Mouse (Mus musculus): ENCODE measurements at regions not wholly inside any gene's neighbourhood (a gene's known extent, or its start where the extent isn't known, plus 50 kb on each side); places are given as distances from the start of the nearest gene placed in this dataset.

GRCm38 (mm10) chr1:35727310-35727990 lies 340.8 kb upstream of the Hs6st1 start:
- Histone ChIP-seq H3K36me3 (ENCODE audit: control insufficient read depth, insufficient read depth) (no peaks in the 10 kb centered on the region), H3K79me2 (ENCODE audit: control insufficient read depth, insufficient read depth) (no peaks in the 10 kb centered on the region), H3K27me3 (ENCODE audit: control insufficient read depth, insufficient read depth, insufficient read length) (no peaks in the 10 kb centered on the region), H3ac (ENCODE audit: control insufficient read depth, insufficient read length) (no peak overlapping the region), H3K4me3 (no peak overlapping the region), H3K4me2 (ENCODE audit: low read depth) (no peak overlapping the region)
- no peak for TF ChIP-seq MYOD1 (IDR thresholded peaks at IDR 0.05; ENCODE audit: control insufficient read depth in 1 of 3, insufficient read length in 2 of 3, low read depth in 2 of 3)

- Histone ChIP-seq H3K4me2 (ENCODE audit: low read depth) (no peak overlapping the region), H3K4me3 (no peak overlapping the region), H3K27me3 (ENCODE audit: control insufficient read depth, insufficient read depth, insufficient read length) (no peaks in the 10 kb centered on the region), H3K36me3 (ENCODE audit: control insufficient read depth, insufficient read depth) (no peaks in the 10 kb centered on the region), H3ac (ENCODE audit: control insufficient read depth, insufficient read length) (no peak overlapping the region), H3K79me2 (ENCODE audit: control insufficient read depth, insufficient read depth) (no peaks in the 10 kb centered on the region)
- TF ChIP-seq TCF12 (IDR thresholded peaks at IDR 0.05; ENCODE audit: insufficient read depth, poor library complexity, severe bottlenecking) (no peak), USF1 (IDR thresholded peaks at IDR 0.05; ENCODE audit: low read depth) (no peak), MYOD1 (IDR thresholded peaks at IDR 0.05; ENCODE audit: control insufficient read depth in 1 of 3, insufficient read length in 2 of 3, low read depth in 2 of 3) (no peak), MAX (IDR thresholded peaks at IDR 0.05; ENCODE audit: low read depth) (no peak), CEBPB (IDR thresholded peaks at IDR 0.05; ENCODE audit: insufficient read depth, poor library complexity, severe bottlenecking) (no peak), TCF3 (IDR thresholded peaks at IDR 0.05; ENCODE audit: insufficient read length, low read depth) (no peak), E2F4 (IDR thresholded peaks at IDR 0.05; ENCODE audit: insufficient read depth) (no peak), POLR2A (IDR thresholded peaks at IDR 0.05; ENCODE audit: insufficient read length, low read depth) (no peak)
Measured at GRCm38 (mm10) chr1:35729785-35730295, 338.4 kb upstream of the Hs6st1 start.

GRCm38 (mm10) chr1:35730309-35730708 lies 337.9 kb upstream of the Hs6st1 start:
- no peaks in the 10 kb centered on the region for H3K79me2 ChIP-seq (ENCODE audit: control insufficient read depth, insufficient read depth)
- no peak overlapping the region for H3K4me3 ChIP-seq
- TF ChIP-seq POLR2AphosphoS2 (IDR thresholded peaks at IDR 0.05; ENCODE audit: insufficient read length, low read depth) (no peak), E2F4 (IDR thresholded peaks at IDR 0.05; ENCODE audit: insufficient read depth) (no peak), TCF12 (IDR thresholded peaks at IDR 0.05; ENCODE audit: insufficient read depth, poor library complexity, severe bottlenecking) (no peak), CEBPB (IDR thresholded peaks at IDR 0.05; ENCODE audit: insufficient read depth, poor library complexity, severe bottlenecking) (no peak), TCF3 (IDR thresholded peaks at IDR 0.05; ENCODE audit: insufficient read length, low read depth) (no peak), SRF (IDR thresholded peaks at IDR 0.05; ENCODE audit: control insufficient read depth, insufficient read length, low read depth) (no peak), REST (IDR thresholded peaks at IDR 0.05; ENCODE audit: insufficient read depth, insufficient read length) (no peak), MYOG (IDR thresholded peaks at IDR 0.05; ENCODE audit: control insufficient read depth in 1 of 3, insufficient read depth in 1 of 3, insufficient read length in 2 of 3, low read depth in 2 of 3) (no peak), MAX (IDR thresholded peaks at IDR 0.05; ENCODE audit: low read depth) (no peak), POLR2A (IDR thresholded peaks at IDR 0.05; ENCODE audit: insufficient read length, low read depth) (no peak), MYOD1 (IDR thresholded peaks at IDR 0.05; ENCODE audit: control insufficient read depth in 1 of 3, insufficient read length in 2 of 3, low read depth in 2 of 3) (no peak), USF1 (IDR thresholded peaks at IDR 0.05; ENCODE audit: low read depth) (no peak)
- H3K36me3 ChIP-seq (ENCODE audit: control insufficient read depth, insufficient read depth), result no peaks in the 10 kb centered on the region
- no peaks in the 10 kb centered on the region for H3K27me3 ChIP-seq (ENCODE audit: control insufficient read depth, insufficient read depth, insufficient read length)
- H3ac ChIP-seq (ENCODE audit: control insufficient read depth, insufficient read length), result no peak overlapping the region
- H3K4me2 ChIP-seq (ENCODE audit: low read depth), result no peak overlapping the region

GRCm38 (mm10) chr1:35736247-35736646 lies 332.0 kb upstream of the Hs6st1 start:
- H3K27me3 ChIP-seq (ENCODE audit: control insufficient read depth, insufficient read depth, insufficient read length), result no peaks in the 10 kb centered on the region
- H3ac ChIP-seq (ENCODE audit: control insufficient read depth, insufficient read length), result no peak overlapping the region
- no peak overlapping the region for H3K4me2 ChIP-seq (ENCODE audit: low read depth)
- H3K36me3 ChIP-seq (ENCODE audit: control insufficient read depth, insufficient read depth), result no peaks in the 10 kb centered on the region
- no peak overlapping the region for H3K4me3 ChIP-seq
- TF ChIP-seq TCF12 (IDR thresholded peaks at IDR 0.05; ENCODE audit: insufficient read depth, poor library complexity, severe bottlenecking) (no peak), MAX (IDR thresholded peaks at IDR 0.05; ENCODE audit: low read depth) (no peak), E2F4 (IDR thresholded peaks at IDR 0.05; ENCODE audit: insufficient read depth) (no peak), POLR2AphosphoS2 (IDR thresholded peaks at IDR 0.05; ENCODE audit: insufficient read length, low read depth) (no peak), POLR2A (IDR thresholded peaks at IDR 0.05; ENCODE audit: insufficient read length, low read depth) (no peak), TCF3 (IDR thresholded peaks at IDR 0.05; ENCODE audit: insufficient read length, low read depth) (no peak), SRF (IDR thresholded peaks at IDR 0.05; ENCODE audit: control insufficient read depth, insufficient read length, low read depth) (no peak), REST (IDR thresholded peaks at IDR 0.05; ENCODE audit: insufficient read depth, insufficient read length) (no peak), MYOD1 (IDR thresholded peaks at IDR 0.05; ENCODE audit: control insufficient read depth in 1 of 3, insufficient read length in 2 of 3, low read depth in 2 of 3) (no peak), USF1 (IDR thresholded peaks at IDR 0.05; ENCODE audit: low read depth) (no peak), MYOG (IDR thresholded peaks at IDR 0.05; ENCODE audit: control insufficient read depth in 1 of 3, insufficient read depth in 1 of 3, insufficient read length in 2 of 3, low read depth in 2 of 3) (no peak), CEBPB (IDR thresholded peaks at IDR 0.05; ENCODE audit: insufficient read depth, poor library complexity, severe bottlenecking) (no peak)
- no peaks in the 10 kb centered on the region for H3K79me2 ChIP-seq (ENCODE audit: control insufficient read depth, insufficient read depth)

GRCm38 (mm10) chr1:35749603-35750002 lies 318.6 kb upstream of the Hs6st1 start:
- TF ChIP-seq USF1 (IDR thresholded peaks at IDR 0.05; ENCODE audit: low read depth) (no peak), REST (IDR thresholded peaks at IDR 0.05; ENCODE audit: insufficient read depth, insufficient read length) (no peak), TCF12 (IDR thresholded peaks at IDR 0.05; ENCODE audit: insufficient read depth, poor library complexity, severe bottlenecking) (no peak), POLR2AphosphoS2 (IDR thresholded peaks at IDR 0.05; ENCODE audit: insufficient read length, low read depth) (no peak), CEBPB (IDR thresholded peaks at IDR 0.05; ENCODE audit: insufficient read depth, poor library complexity, severe bottlenecking) (no peak)
- Histone ChIP-seq H3K4me3 (no peak overlapping the region), H3ac (ENCODE audit: control insufficient read depth, insufficient read length) (no peak overlapping the region), H3K36me3 (ENCODE audit: control insufficient read depth, insufficient read depth) (no peaks in the 10 kb centered on the region), H3K79me2 (ENCODE audit: control insufficient read depth, insufficient read depth) (no peaks in the 10 kb centered on the region), H3K4me2 (ENCODE audit: low read depth) (no peak overlapping the region), H3K27me3 (ENCODE audit: control insufficient read depth, insufficient read depth, insufficient read length) (peaks cover 4% of the 10 kb centered on the region)
